Mouse (Mus musculus): ENCODE results near the gene Ggact. TPM values are rescaled to one million over a fixed set of nuclear protein-coding genes. Genes with fewer than 3 reads are reported as not detected.

The Ggact gene
- total RNA-seq, 2 experiments from 2014 or later: 12.8 to 14.7 TPM

GRCm38 (mm10) chr14:122790111-122790510 is 123.4 kb downstream of the Ggact start:
- DNase-seq: no peak
- intact Hi-C loops (cut with DNase I): no loop called here

- intact Hi-C loops (cut with DNase I): no loop called here
- no peak for DNase-seq
Measured at GRCm38 (mm10) chr14:122788199-122788598, 125.4 kb downstream of the Ggact start.

- intact Hi-C loops (cut with DNase I): no loop called here
- DNase-seq: no peak
Measured at GRCm38 (mm10) chr14:122784701-122785100, 128.9 kb downstream of the Ggact start.

GRCm38 (mm10) chr14:122766448-122766847 is 147.1 kb downstream of the Ggact start:
- intact Hi-C loops (cut with DNase I): no loop called here
- DNase-seq: no peak

Other genes starting within 250 kb of the Ggact start
- gene Tmtc4, start 70.3 kb upstream of the Ggact start, total RNA-seq (2021): 1 to 10 TPM; 3.0 to 4.0 TPM

Data from gastrocnemius, postnatal 36 days (tissue).